ENCODE assay signal across 8 mouse cellular contexts in the genomic region with DNA sequence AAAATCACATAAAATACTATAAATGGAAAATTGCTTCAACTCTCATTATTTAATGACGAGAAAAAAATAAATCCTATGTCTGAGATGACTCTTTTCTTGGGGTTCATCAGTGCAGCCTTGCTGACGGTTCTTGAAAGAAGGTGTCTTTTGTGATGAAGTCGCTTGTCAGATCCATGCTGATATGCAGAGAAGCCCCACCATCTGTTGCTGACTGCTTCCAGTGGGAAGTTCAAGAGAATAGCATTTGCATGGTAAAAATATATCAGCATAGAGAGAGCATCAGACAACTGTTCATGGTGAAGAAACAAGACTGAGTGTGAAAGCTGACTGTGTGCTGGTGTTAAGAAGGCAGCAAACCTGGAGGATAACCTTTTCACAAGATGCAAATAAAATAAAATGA.
"Had no signal": no experiment of that assay in that cellular context is flagged by ENCODE, and none has a peak within 500 bp of the region (broad histone marks: within the 10 kb centered on the region; RNA-seq: fewer than 3 reads in every experiment).

No protein-coding gene starts in this region.

- DNase-seq: liver, postnatal 0 days; lung, adult 2 months; lung, postnatal 14 days; lung, postnatal 36 days; right cerebral cortex, postnatal 25 days; thymus, adult 2 months; thymus, postnatal 25 days; thymus, postnatal 4 days had no signal
